In the genomic region with DNA sequence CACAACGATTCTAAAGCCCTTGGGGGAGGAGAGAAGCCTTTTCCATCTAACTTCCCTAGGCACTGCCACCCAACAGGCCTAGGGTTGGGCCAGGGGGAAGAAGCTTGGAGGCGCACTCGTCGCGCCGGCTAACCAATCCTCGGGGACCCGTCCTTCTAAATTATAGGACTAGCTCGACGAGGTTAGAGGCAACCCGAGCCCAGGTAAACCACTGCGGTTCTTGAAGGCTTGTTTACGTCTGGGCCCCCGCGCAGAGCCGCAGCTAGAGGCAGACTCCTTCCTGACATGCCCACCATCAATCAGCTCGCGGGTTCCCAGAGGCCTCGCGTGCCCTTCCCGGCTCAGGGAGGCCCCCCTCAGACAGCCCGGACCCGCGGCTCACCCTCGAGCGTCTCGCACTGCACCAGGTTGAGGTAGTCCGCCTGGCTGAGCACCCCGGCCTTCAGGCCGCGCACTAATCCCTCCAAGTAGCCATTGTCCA, we compare ENCODE assay signal across 9 mouse cellular contexts. TPM values are rescaled to one million over a fixed set of nuclear protein-coding genes. Genes with fewer than 3 reads are reported as not detected.
DNase-seq lines count a peak whose midpoint lies in the region; ATAC-seq lines count a peak whose summit lies in the region.
"Had no signal": no experiment of that assay in that cellular context is flagged by ENCODE, and none has a peak within 500 bp of the region (broad histone marks: within the 10 kb centered on the region; RNA-seq: fewer than 3 reads in every experiment).

No protein-coding gene starts in this region.

- intact Hi-C loops in left cerebral cortex, postnatal 36 days (cut with DNase I) = no loop called here

- peak overlapping the region; percentile 90 for H3K27ac ChIP-seq in heart, embryonic 10.5 days
- peak overlapping the region; percentile 95 for H3K27ac ChIP-seq in hindbrain, embryonic 13.5 days

- peak; percentile 86 for ATAC-seq in hindbrain, embryonic 13.5 days (ENCODE audit: low FRiP score)

- H3K9ac ChIP-seq in hindbrain, embryonic 13.5 days = peak overlapping the region; percentile 92

- H3K4me3 ChIP-seq in heart, embryonic 10.5 days = peak overlapping the region; percentile 78
- H3K4me3 ChIP-seq in hindbrain, embryonic 13.5 days = peak overlapping the region; percentile 89

- no peak for DNase-seq in heart, embryonic 10.5 days (ENCODE audit: low spot score)
- DNase-seq in heart, postnatal 4 days = no peak
- DNase-seq in 3T3-L1 (ENCODE audit: low read depth, low spot score) = peak; percentile 47
- DNase-seq in brain, adult 2 months (ENCODE audit: low read depth, low spot score) = peak; percentile 37
- peak; percentile 41 for DNase-seq in lung, postnatal 36 days
- peak; percentile 19 for DNase-seq in telencephalon, adult 2 months (ENCODE audit: low read depth, low spot score)
- DNase-seq in left cerebral cortex, postnatal 36 days (ENCODE audit: low spot score in 2 of 2) = no peak

- H3K9me3 ChIP-seq in heart, embryonic 10.5 days = no peaks in the 10 kb centered on the region
- H3K9me3 ChIP-seq in hindbrain, embryonic 13.5 days = no peaks in the 10 kb centered on the region

- H3K4me2 ChIP-seq in hindbrain, embryonic 13.5 days = peak overlapping the region; percentile 90

- under 1% methylated on average over 31 of the region's 31 CpGs for WGBS in heart, embryonic 10.5 days
- under 1% methylated on average over 31 of the region's 31 CpGs for WGBS in hindbrain, embryonic 13.5 days

- H3K4me1 ChIP-seq in heart, embryonic 10.5 days = peaks cover 20% of the 10 kb centered on the region
- H3K4me1 ChIP-seq in hindbrain, embryonic 13.5 days (replicated peaks) = peaks cover 47% of the 10 kb centered on the region

- peaks cover 13% of the 10 kb centered on the region for H3K27me3 ChIP-seq in heart, embryonic 10.5 days (ENCODE audit: insufficient read depth, poor library complexity, severe bottlenecking)
- H3K27me3 ChIP-seq in hindbrain, embryonic 13.5 days = no peaks in the 10 kb centered on the region

- H3K36me3 ChIP-seq in heart, embryonic 10.5 days = peaks cover 7% of the 10 kb centered on the region; the same call in 1 of the 2 replicates
- H3K36me3 ChIP-seq in hindbrain, embryonic 13.5 days = peaks cover 4% of the 10 kb centered on the region

RNA-seq across cellular contexts. Expression of gene Atp6v0d1, which starts 0.4 kb away (rescaled TPM):
- polyA plus RNA-seq in heart, embryonic 10.5 days (2016; fragmentation: Nextera tagmentation; extraction: Ambion mirVana) = 69.7 and 70.6 TPM in 2 replicates
- total RNA-seq in heart, postnatal 4 days (2021) = 10 to 100 TPM; 58.2 to 59.5 TPM
- 201 and 203 TPM in 2 replicates for polyA plus RNA-seq in hindbrain, embryonic 13.5 days (2015; fragmentation: Nextera tagmentation; extraction: Ambion mirVana)
- 100 to 1,000 TPM; 305 to 349 TPM for total RNA-seq in left cerebral cortex, postnatal 36 days (2021)

RNA-seq across cellular contexts. Expression of gene Ripor1, which starts 39.6 kb away (rescaled TPM):
- polyA plus RNA-seq in heart, embryonic 10.5 days (2016; fragmentation: Nextera tagmentation; extraction: Ambion mirVana) = 34.8 and 37.3 TPM in 2 replicates
- total RNA-seq in heart, postnatal 4 days (2021) = 10 to 100 TPM; 51.1 to 51.5 TPM
- polyA plus RNA-seq in hindbrain, embryonic 13.5 days (2015; fragmentation: Nextera tagmentation; extraction: Ambion mirVana) = 26.6 and 27.1 TPM in 2 replicates
- total RNA-seq in left cerebral cortex, postnatal 36 days (2021) = 10 to 100 TPM; 70.3 to 89.3 TPM

RNA-seq across cellular contexts. Expression of gene Hsd11b2, which starts 46.9 kb away (rescaled TPM):
- 14.8 and 37.5 TPM in 2 replicates for polyA plus RNA-seq in heart, embryonic 10.5 days (2016; fragmentation: Nextera tagmentation; extraction: Ambion mirVana)
- total RNA-seq in heart, postnatal 4 days (2021) = under 1 TPM; 0.43 to 0.52 TPM
- polyA plus RNA-seq in hindbrain, embryonic 13.5 days (2015; fragmentation: Nextera tagmentation; extraction: Ambion mirVana) = 7.8 and 11.0 TPM in 2 replicates
- under 1 TPM in 1 of 2 experiments, not detected in 1; 0.20 TPM for total RNA-seq in left cerebral cortex, postnatal 36 days (2021)
- total RNA-seq: left cerebral cortex, adult 18-20 months had no signal

Comparison
In these comparisons a context has a peak if more than half of its experiments do, and no peak if none do; other contexts are left out.
1. DNase-seq: peak in 3T3-L1 (single experiment), brain, adult 2 months (single experiment), lung, postnatal 36 days (single experiment) and telencephalon, adult 2 months (single experiment); none in heart, embryonic 10.5 days (single experiment), heart, postnatal 4 days (single experiment) and left cerebral cortex, postnatal 36 days (0 of 2).
2. RNA of gene Atp6v0d1, which starts 0.4 kb away (total RNA-seq): 305 to 349 TPM in left cerebral cortex, postnatal 36 days; 58.2 to 59.5 TPM in heart, postnatal 4 days; every median in the first group is over 4 times any median in the second.